Mouse (Mus musculus): Measurements from ENCODE around the gene Carns1.

The Carns1 gene

DNA sequence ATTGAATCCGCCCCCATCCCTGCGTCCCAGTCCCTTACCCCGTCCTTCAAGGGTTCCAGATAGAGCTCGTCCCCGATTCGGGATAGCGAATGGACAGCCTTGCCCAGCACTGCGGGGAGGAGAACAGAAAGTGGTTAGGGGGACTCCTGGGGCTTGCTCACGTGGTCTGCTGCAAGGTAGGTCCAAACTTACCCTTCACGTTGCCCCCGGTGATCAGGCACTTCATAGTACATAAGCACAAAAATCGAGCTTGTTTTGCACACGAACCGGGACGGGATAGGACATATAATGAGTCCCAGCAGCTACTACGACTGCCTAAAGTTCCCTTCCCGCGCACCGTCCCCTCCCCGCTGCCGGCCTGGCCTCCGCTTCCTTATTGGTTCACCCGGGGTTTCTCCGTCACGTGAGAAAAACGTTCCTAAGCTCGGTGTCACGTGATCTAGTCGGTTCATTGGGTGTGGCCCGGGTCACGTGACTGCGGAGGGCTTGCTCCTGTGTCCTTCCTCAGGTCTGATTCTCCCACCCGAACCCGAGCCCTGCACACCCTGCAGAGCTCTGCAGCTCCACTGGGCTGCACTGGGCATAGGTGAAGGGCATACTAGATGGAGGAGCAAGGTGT lies 26.1 kb upstream of the Carns1 start, which contains the start of gene Rad9a:
Gene Rad9a, minus strand, starts transcription at position 372 of the 619 bp plus-strand sequence.
- DNase-seq = peak; percentile 97

GRCm38 (mm10) chr19:4197180-4197579 lies 21.9 kb upstream of the Carns1 start:
- DNase-seq = no peak

DNA sequence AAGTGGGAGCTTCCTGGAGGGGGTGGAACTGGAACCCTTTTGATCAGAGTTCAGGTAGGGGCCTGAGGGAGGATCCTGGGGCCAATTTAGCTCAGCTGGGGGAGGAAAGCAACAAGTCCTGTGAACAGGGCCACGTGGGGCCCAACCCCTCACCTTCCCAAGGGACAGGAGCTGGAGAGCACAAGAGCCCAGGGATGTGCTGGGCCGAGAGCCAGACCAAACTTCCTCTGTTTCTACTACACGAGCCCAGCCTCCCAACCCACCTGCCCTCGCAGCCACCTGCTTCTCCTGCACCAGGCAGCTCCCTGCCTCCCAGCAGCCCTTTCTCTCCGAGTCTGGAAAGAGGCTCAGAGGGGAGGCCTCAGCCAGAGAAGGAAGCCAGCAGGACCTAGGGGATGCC lies 21.3 kb upstream of the Carns1 start:
- peak; percentile 57 for DNase-seq

DNA sequence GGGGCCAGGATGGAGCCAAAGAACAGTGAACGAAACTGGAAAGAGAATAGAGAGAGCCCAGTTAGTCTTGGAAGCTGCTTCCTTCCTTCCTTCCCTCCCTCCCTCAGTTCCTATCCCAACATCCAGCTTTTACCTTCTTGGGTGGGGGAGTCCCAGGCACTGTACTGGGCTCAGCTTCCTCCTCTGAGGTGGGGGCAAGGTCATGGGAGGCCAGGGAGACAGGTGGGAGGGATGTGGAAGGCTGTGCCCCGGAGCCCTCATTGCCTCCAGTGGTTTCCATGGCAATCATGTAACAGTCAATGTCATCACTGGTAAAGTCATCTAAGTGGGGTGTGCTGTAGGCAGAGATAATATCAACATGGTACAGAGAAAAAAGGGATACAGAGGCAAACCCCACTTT lies 20.8 kb upstream of the Carns1 start:
- peak; percentile 39 for DNase-seq

DNA sequence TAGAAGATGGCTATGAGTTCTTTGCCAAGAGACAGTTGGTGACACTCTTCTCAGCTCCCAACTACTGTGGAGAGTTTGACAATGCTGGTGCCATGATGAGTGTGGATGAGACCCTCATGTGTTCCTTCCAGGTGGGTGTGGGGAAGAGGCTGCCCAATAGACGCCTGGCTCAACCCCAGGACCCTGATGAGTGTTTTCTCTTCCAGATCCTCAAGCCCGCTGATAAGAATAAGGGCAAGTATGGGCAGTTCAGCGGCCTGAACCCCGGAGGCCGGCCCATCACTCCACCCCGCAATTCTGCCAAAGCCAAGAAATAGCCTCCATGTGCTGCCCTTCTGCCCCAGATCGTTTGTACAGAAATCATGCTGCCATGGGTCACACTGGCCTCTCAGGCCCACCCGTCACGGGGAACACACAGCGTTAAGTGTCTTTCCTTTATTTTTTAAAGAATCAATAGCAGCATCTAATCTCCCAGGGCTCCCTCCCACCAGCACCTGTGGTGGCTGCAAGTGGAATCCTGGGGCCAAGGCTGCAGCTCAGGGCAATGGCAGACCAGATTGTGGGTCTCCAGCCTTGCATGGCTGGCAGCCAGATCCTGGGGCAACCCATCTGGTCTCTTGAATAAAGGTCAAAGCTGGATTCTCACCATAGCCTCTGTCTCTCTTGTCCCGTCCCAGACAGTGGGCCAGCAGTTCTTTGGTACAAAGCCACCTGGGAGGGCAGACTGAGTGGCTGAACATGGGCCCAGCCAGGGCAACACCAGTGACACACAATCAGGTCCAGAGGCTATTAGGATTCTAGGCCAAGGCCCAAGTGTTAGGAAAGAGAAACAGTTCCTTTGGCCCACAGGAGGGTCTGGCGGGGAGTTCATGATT lies 19.7 kb upstream of the Carns1 start:
- DNase-seq = peak; percentile 89

DNA sequence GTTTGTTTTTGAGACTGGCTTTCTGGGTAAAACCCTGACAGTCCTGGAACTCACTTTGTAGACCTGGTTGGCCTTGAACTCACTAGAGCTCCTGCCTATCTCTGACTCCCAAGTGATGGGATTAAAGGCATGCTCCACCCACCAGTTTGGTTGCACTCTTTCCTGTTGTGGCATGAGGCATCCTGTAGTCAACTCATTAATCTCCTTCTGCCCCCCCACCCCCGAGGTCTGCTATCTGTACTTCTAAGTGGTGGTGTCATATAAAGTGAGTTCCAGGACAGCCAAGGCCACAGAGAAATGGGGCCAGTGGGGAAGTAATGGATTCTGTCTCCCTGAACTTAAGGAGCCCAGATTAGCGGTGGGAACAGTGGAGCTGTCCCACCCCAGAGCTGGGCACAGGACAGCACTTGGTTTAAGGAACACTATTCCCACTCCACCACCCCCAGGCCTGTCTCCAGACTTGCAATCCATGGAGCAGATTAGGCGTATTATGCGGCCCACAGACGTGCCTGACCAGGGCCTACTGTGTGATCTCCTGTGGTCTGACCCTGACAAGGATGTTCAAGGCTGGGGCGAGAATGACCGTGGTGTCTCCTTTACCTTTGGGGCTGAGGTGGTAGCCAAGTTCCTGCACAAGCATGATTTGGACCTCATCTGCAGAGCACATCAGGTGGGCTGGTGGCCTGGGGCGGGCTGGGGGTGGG lies 18.9 kb upstream of the Carns1 start:
- peak; percentile 52 for DNase-seq

DNA sequence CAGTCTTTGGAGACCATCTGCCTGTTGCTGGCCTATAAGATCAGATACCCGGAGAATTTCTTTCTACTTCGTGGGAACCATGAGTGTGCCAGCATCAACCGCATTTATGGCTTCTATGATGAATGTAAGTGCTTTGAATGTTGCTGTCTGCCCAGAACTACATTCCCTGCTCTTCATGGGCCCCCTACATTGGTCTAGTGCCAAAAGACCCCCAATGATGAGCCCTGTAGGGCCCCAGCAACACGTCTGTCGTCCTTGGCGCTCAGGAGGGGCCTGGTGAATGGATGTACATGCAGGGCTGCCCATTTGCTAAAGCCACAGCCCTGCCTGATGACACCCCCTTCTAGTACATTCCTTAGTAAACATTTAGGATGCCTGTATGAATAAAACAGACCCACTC lies 17.9 kb upstream of the Carns1 start:
- peak; percentile 60 for DNase-seq

DNA sequence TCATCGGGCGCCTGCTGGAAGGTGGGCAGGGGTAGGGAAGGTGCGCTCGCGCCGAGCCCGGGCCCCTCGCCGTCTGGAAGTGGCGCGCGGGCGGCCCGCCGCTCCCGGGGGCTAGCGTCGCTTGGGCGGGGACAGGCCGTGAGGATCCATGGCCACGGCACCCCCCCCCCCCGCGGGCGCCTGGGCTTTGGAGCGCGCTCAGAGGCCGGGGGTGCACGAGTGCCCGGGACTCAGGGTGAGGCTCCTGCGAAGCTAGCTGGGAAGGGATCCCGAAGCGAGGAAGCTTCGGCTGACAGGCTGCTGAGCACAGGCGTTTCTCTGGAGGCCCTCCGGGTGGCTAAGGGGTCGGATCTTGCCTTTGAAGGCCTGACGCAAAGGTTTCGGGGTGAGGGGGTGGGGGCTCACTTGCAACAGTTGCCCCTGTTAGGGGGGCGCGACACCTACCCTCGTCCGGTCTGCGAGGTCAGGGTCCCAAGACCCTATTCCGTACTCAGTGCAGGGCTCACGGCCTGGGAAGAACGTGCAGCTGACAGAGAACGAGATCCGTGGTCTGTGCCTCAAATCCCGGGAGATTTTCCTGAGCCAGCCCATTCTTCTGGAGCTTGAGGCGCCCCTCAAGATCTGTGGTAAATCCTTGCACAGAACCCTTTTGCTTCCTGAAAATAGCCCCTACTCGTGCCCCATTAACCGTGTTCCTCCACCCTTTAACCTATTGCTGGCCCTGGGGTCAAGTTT lies 17.1 kb upstream of the Carns1 start:
- no peak for DNase-seq

DNA sequence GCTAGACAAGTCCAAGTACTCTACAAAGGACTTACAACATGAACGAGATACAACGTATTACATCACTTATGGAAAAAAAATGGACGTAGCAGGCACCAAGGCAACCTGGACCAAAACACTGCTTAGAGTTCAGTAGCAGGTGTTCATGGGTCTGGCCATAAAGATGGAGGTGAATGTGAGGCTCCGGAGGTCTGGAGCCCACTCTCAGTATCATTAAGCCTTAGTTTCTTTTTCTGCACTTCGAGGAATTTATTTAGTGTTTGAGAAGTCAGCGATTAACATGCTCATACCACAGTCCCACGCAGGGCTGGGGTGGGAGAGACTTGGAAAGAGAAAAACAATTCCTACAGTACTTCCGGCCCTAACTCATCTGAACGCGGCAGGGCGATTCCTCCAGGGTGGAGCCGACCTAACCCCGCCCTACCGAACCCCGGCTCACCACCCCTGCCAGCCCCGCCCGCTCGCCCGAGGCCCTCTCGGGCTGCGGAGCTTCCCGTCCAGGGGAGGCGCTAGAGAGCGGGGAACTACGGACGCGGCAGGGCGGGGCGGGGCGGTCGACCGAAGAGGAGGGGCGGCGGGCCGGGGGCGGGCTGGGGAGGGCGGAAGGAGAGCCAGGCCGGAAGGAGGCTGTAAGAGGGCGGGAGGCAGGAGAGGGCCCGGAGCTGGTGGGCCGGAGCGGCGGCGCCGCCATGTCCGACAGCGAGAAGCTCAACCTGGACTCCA lies 16.4 kb upstream of the Carns1 start, which contains the start of gene Ppp1ca:
Gene Ppp1ca, plus strand, starts transcription at position 538 of the 723 bp plus-strand sequence.
- DNase-seq = peak; percentile 90

GRCm38 (mm10) chr19:4190831-4191334 lies 15.6 kb upstream of the Carns1 start, which contains the start of gene Tbc1d10c:
Gene Tbc1d10c, minus strand, starts transcription at chr19:4191284.
- DNase-seq = peak; percentile 68

GRCm38 (mm10) chr19:4189051-4189620 lies 13.9 kb upstream of the Carns1 start:
- DNase-seq = peak; percentile 46

DNA sequence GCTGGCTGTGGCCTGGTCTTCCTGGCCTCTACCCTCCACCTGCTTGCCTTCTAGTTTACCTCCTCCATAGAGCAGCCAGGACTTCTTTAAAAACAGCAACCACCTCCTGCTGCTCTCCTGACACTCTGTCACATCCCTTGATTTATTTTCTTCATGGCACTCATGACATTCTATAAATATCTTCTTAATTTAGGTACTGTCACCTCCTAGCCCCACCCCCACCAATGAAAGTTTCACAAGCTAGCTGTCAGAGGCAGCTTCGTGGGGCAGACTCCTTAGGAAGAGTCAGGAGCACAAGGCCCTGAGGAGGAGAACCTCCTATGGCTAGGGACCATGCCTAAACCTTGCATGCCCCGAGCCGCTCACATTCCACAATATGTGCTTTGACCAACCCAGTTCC lies 12.0 kb upstream of the Carns1 start:
- no peak for DNase-seq

- no peak for DNase-seq
Observed at GRCm38 (mm10) chr19:4184976-4185975, 10.0 kb upstream of the Carns1 start.

GRCm38 (mm10) chr19:4183689-4184088 lies 8.4 kb upstream of the Carns1 start:
- DNase-seq = no peak

GRCm38 (mm10) chr19:4181892-4182291 lies 6.6 kb upstream of the Carns1 start:
- DNase-seq = no peak

- DNase-seq = no peak
Observed at GRCm38 (mm10) chr19:4180411-4180810, 5.1 kb upstream of the Carns1 start.

DNA sequence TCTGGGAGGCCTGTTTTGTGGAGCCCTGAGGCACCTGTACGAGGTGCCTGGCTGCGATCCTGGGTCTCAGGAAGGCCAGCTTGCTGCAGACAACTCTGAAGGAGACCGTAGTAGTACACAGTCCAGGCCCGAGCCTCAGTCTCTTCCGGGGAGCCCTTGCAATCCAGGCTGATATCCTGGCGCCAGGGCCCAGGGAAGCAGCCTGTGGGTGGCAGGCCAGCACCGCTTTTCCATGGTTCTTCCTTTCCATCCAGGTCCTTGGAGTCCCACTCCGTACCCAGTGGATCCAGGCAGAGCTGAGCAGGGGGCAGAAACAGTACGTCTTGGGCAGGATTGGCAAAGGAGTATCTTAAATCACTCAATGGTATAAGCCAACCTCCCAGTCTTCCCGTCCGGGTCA lies 2.4 kb downstream of the Carns1 start:
- no peak for DNase-seq

GRCm38 (mm10) chr19:4171393-4172290 lies 3.6 kb downstream of the Carns1 start:
- peak; percentile 49 for DNase-seq
